Mouse (Mus musculus): ENCODE measurements at regions not wholly inside any gene's neighbourhood (a gene's known extent, or its start where the extent isn't known, plus 50 kb on each side); places are given as distances from the start of the nearest gene placed in this dataset.

- H3K27me3 ChIP-seq (ENCODE audit: control insufficient read depth, insufficient read depth, low read length): no peaks in the 10 kb centered on the region
Measured at GRCm38 (mm10) chr10:92625781-92626180, 96.4 kb downstream of the Nedd1 start.

GRCm38 (mm10) chr10:92615684-92616379, 106.4 kb downstream of the Nedd1 start:
- Histone ChIP-seq H3K27me3 (ENCODE audit: control insufficient read depth, insufficient read depth, low read length) (no peaks in the 10 kb centered on the region), H3K27ac (ENCODE audit: insufficient read depth, low read depth, low read length) (no peak overlapping the region), H3K4me1 (ENCODE audit: control insufficient read depth, insufficient read depth, insufficient read length, low read length) (no peaks in the 10 kb centered on the region), H3K36me3 (ENCODE audit: control insufficient read depth, insufficient read depth, low read length) (no peaks in the 10 kb centered on the region), H3K4me3 (ENCODE audit: low read depth, low read length) (no peak overlapping the region)
- WGBS: 70% methylated on average over 5 of the region's 5 CpGs
- TF ChIP-seq CTCF (IDR thresholded peaks at IDR 0.05; ENCODE audit: extremely low read depth, insufficient read length, insufficient replicate concordance, low read depth, low read length) (no peak), POLR2A (IDR thresholded peaks at IDR 0.05; ENCODE audit: low read depth, low read length) (no peak)

More at GRCm38 (mm10) chr10:92625781-92626180, 96.4 kb downstream of the Nedd1 start:
- H3K4me3 ChIP-seq (ENCODE audit: low read depth, low read length): no peak overlapping the region
- no peaks in the 10 kb centered on the region for H3K4me1 ChIP-seq (ENCODE audit: control insufficient read depth, insufficient read depth, insufficient read length, low read length)
- no peak overlapping the region for H3K27ac ChIP-seq (ENCODE audit: insufficient read depth, low read depth, low read length)
- TF ChIP-seq POLR2A (IDR thresholded peaks at IDR 0.05; ENCODE audit: low read depth, low read length): no peak
- TF ChIP-seq CTCF (IDR thresholded peaks at IDR 0.05; ENCODE audit: extremely low read depth, insufficient read length, insufficient replicate concordance, low read depth, low read length): no peak
- H3K36me3 ChIP-seq (ENCODE audit: control insufficient read depth, insufficient read depth, low read length): no peaks in the 10 kb centered on the region
- 73% methylated on average over 7 of the region's 7 CpGs for WGBS

GRCm38 (mm10) chr10:92614341-92614740, 107.9 kb downstream of the Nedd1 start:
- Histone ChIP-seq H3K27me3 (ENCODE audit: control insufficient read depth, insufficient read depth, low read length) (no peaks in the 10 kb centered on the region), H3K4me1 (ENCODE audit: control insufficient read depth, insufficient read depth, insufficient read length, low read length) (no peaks in the 10 kb centered on the region), H3K36me3 (ENCODE audit: control insufficient read depth, insufficient read depth, low read length) (no peaks in the 10 kb centered on the region), H3K27ac (ENCODE audit: insufficient read depth, low read depth, low read length) (no peak overlapping the region), H3K4me3 (ENCODE audit: low read depth, low read length) (no peak overlapping the region)
- TF ChIP-seq POLR2A (IDR thresholded peaks at IDR 0.05; ENCODE audit: low read depth, low read length) (no peak), CTCF (IDR thresholded peaks at IDR 0.05; ENCODE audit: extremely low read depth, insufficient read length, insufficient replicate concordance, low read depth, low read length) (no peak)
- 82% methylated on average over 6 of the region's 6 CpGs for WGBS

GRCm38 (mm10) chr10:92611060-92611459, 111.2 kb downstream of the Nedd1 start:
- H3K4me3 ChIP-seq (ENCODE audit: low read depth, low read length): no peak overlapping the region
- H3K27me3 ChIP-seq (ENCODE audit: control insufficient read depth, insufficient read depth, low read length): no peaks in the 10 kb centered on the region
- 71% methylated on average over 3 of the region's 3 CpGs for whole genome bisulfite sequencing
- H3K4me1 ChIP-seq (ENCODE audit: control insufficient read depth, insufficient read depth, insufficient read length, low read length): no peaks in the 10 kb centered on the region
- H3K27ac ChIP-seq (ENCODE audit: insufficient read depth, low read depth, low read length): no peak overlapping the region
- TF ChIP-seq CTCF (IDR thresholded peaks at IDR 0.05; ENCODE audit: extremely low read depth, insufficient read length, insufficient replicate concordance, low read depth, low read length) (no peak), POLR2A (IDR thresholded peaks at IDR 0.05; ENCODE audit: low read depth, low read length) (no peak)
- no peaks in the 10 kb centered on the region for H3K36me3 ChIP-seq (ENCODE audit: control insufficient read depth, insufficient read depth, low read length)

- 63% methylated on average over 4 of the region's 4 CpGs for WGBS
- H3K27me3 ChIP-seq (ENCODE audit: control insufficient read depth, insufficient read depth, low read length): no peaks in the 10 kb centered on the region
- no peak overlapping the region for H3K4me3 ChIP-seq (ENCODE audit: low read depth, low read length)
- H3K36me3 ChIP-seq (ENCODE audit: control insufficient read depth, insufficient read depth, low read length): no peaks in the 10 kb centered on the region
- no peak for TF ChIP-seq CTCF (IDR thresholded peaks at IDR 0.05; ENCODE audit: extremely low read depth, insufficient read length, insufficient replicate concordance, low read depth, low read length)
- TF ChIP-seq POLR2A (IDR thresholded peaks at IDR 0.05; ENCODE audit: low read depth, low read length): no peak
- H3K27ac ChIP-seq (ENCODE audit: insufficient read depth, low read depth, low read length): no peak overlapping the region
- H3K4me1 ChIP-seq (ENCODE audit: control insufficient read depth, insufficient read depth, insufficient read length, low read length): no peaks in the 10 kb centered on the region
Measured at GRCm38 (mm10) chr10:92606761-92607160, 115.5 kb downstream of the Nedd1 start.

- Histone ChIP-seq H3K4me3 (ENCODE audit: low read depth, low read length) (no peak overlapping the region), H3K36me3 (ENCODE audit: control insufficient read depth, insufficient read depth, low read length) (no peaks in the 10 kb centered on the region), H3K4me1 (ENCODE audit: control insufficient read depth, insufficient read depth, insufficient read length, low read length) (no peaks in the 10 kb centered on the region), H3K27me3 (ENCODE audit: control insufficient read depth, insufficient read depth, low read length) (no peaks in the 10 kb centered on the region), H3K27ac (ENCODE audit: insufficient read depth, low read depth, low read length) (no peak overlapping the region)
- 91% methylated on average over 3 of the region's 3 CpGs for WGBS
- TF ChIP-seq POLR2A (IDR thresholded peaks at IDR 0.05; ENCODE audit: low read depth, low read length) (no peak), CTCF (IDR thresholded peaks at IDR 0.05; ENCODE audit: extremely low read depth, insufficient read length, insufficient replicate concordance, low read depth, low read length) (no peak)
Measured at GRCm38 (mm10) chr10:92605646-92606045, 116.6 kb downstream of the Nedd1 start.

- Histone ChIP-seq H3K27ac (ENCODE audit: insufficient read depth, low read depth, low read length) (no peak overlapping the region), H3K36me3 (ENCODE audit: control insufficient read depth, insufficient read depth, low read length) (no peaks in the 10 kb centered on the region), H3K4me1 (ENCODE audit: control insufficient read depth, insufficient read depth, insufficient read length, low read length) (no peaks in the 10 kb centered on the region), H3K4me3 (ENCODE audit: low read depth, low read length) (no peak overlapping the region), H3K27me3 (ENCODE audit: control insufficient read depth, insufficient read depth, low read length) (no peaks in the 10 kb centered on the region)
- TF ChIP-seq POLR2A (IDR thresholded peaks at IDR 0.05; ENCODE audit: low read depth, low read length): no peak
- TF ChIP-seq CTCF (IDR thresholded peaks at IDR 0.05; ENCODE audit: extremely low read depth, insufficient read length, insufficient replicate concordance, low read depth, low read length): no peak
- WGBS: 74% methylated on average over 4 of the region's 4 CpGs
Measured at GRCm38 (mm10) chr10:92600116-92600515, 122.1 kb downstream of the Nedd1 start.
